Mouse (Mus musculus) forebrain, embryonic 10.5 days (tissue): ENCODE data around the gene Stpg1. TPM values are rescaled to one million over a fixed set of nuclear protein-coding genes. Genes with fewer than 3 reads are reported as not detected.

ENCODE experiments used
- DNase-seq: peaks from one replicate; pipeline ENCODE4 v3.0.0-alpha.2; 2017; ENCODE audit warnings: low spot score; ENCODE audit errors: extremely low spot score
- H3K27ac ChIP-seq: fragments of 300-500 bp; sonication (generic); 2 replicates; pipeline ENCODE4 v1.5.1; 2016; ENCODE audit warnings: mild to moderate bottlenecking
- H3K27me3 ChIP-seq: fragments of 300-500 bp; sonication (generic); 2 replicates; pipeline ENCODE4 v1.6.1; 2016; ENCODE audit warnings: mild to moderate bottlenecking; ENCODE audit not compliant: poor library complexity, severe bottlenecking
- H3K36me3 ChIP-seq: fragments of 300-500 bp; sonication (generic); replicated peaks from 2 replicates; pipeline ENCODE4 v1.6.1; 2016; ENCODE audit warnings: mild to moderate bottlenecking, moderate library complexity
- H3K4me1 ChIP-seq: fragments of 300-500 bp; sonication (generic); 2 replicates; pipeline ENCODE4 v1.6.1; 2016
- H3K4me3 ChIP-seq: fragments of 300-500 bp; sonication (generic); 2 replicates; pipeline ENCODE4 v1.5.1; 2016; ENCODE audit warnings: mild to moderate bottlenecking, moderate library complexity
- H3K9me3 ChIP-seq: fragments of 300-500 bp; sonication (generic); 2 replicates; pipeline ENCODE4 v1.6.1; 2016; ENCODE audit warnings: mild to moderate bottlenecking, moderate library complexity
- WGBS: fragments of 180-500 bp; shearing (Covaris S2); methylation state at CpG from one replicate; pipeline ENCODE4 v1.1.7; 2016; 5-methylcytosine and 5-hydroxymethylcytosine counted together
- microRNA-seq: library from miRNA; unstranded; fragments of <30 nt; microRNA quantifications from one replicate; pipeline ENCODE4, GENCODE M21; 2017
- polyA plus RNA-seq: library from polyadenylated mRNA; unstranded; fragments of >200 nt; fragmentation: Nextera tagmentation; extraction: Ambion mirVana; gene quantifications from 2 replicates; pipeline ENCODE4 v1.2.1, GENCODE M21; 2016

Gene Stpg1
- polyA plus RNA-seq, 1 experiment from 2014 or later, result 0.32 TPM

DNA sequence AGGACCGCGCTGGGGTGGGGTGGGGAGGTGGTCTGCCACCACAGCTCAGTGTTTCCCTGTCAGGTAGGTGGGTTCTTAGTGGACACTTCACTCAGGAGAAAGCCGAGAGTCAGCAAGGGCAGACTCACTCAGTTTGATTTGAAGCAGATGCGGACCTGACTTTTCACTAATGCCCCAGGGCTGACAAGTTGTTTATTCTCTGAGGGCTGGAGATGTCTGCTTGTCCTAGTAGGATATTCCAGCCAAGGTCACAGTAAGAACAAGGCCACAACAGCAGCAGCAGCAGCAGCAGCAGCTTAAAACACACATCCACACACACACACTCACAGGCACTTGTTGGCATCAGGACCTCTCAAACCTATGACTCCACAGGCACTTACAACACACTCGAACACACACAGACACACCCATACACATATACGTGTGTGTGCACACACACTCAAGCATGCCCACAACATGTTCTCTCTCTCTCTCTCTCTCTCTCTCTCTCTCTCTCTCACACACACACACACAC is 76.5 kb downstream of the Stpg1 start:
- Histone ChIP-seq H3K4me3 (peak overlapping the region; percentile 49; the same call in 1 of the 2 replicates), H3K27me3 (peaks cover 99% of the 10 kb centered on the region), H3K27ac (peak overlapping the region; percentile 64), H3K36me3 (no peaks in the 10 kb centered on the region), H3K4me1 (peaks cover 81% of the 10 kb centered on the region), H3K9me3 (no peaks in the 10 kb centered on the region)
- WGBS, result 61% methylated on average over 6 of the region's 6 CpGs
- no peak for DNase-seq

DNA sequence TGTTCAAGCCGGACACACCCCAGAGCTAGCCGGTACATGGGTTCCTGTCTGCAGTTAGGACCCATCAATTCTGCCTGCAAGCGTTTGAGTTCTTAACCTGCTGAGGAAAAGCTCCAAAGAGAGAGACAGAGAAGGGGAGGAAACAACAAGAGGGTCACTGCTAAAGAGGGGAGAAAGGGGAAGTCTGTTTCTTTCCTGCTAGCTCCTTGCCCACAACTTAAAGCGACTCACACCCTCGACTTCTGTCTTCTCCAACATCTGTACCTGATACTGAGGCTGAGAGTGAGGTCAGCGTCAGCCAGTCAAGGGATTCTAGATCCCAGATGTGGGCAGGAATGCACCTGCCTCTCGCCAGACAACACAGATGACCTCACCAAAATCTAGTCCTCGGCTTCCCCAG is 77.7 kb downstream of the Stpg1 start:
- Histone ChIP-seq H3K27ac (no peak overlapping the region), H3K4me1 (peaks cover 73% of the 10 kb centered on the region), H3K9me3 (no peaks in the 10 kb centered on the region), H3K4me3 (peak overlapping the region; percentile 51; the same call in 1 of the 2 replicates), H3K27me3 (peaks cover 97% of the 10 kb centered on the region), H3K36me3 (no peaks in the 10 kb centered on the region)
- no peak for DNase-seq
- 34% methylated on average over 8 of the region's 8 CpGs for WGBS

DNA sequence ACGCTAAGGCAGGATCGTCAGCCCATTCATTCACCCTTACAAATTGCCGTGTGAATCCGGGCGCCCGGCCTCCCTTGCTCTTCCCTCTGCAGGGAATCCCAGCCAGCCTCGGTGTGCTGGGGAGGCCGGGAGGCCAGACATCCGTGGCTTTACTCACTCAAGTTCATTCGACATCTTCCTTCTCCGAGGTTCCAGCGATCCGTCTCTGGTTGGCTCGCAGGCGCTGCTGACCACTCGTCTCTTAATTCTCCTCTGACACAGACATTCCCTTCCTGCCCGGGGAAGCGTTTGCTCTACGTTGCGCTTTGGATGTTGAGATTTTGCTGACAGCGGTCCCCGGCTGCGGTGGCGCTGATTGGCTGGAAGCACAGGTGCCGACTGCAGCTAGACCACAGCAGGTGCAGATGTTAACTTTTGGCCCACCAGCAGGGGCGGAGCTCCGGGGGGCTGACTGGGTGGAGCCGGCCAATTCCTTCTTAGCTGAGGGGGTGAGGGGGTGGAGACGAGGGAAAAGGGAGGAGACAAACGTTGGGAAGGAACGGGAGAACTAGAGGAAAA is 78.7 kb downstream of the Stpg1 start, which contains the start of gene Grhl3:
TSS of gene Grhl3 (minus strand) at position 380 of the 558 bp plus-strand sequence.
- Histone ChIP-seq H3K4me3 (peak within 1 kb of the TSS; percentile 51), H3K27me3 (peaks cover 86% of the 10 kb centered on the region), H3K9me3 (no peaks in the 10 kb centered on the region), H3K4me1 (peaks cover 63% of the 10 kb centered on the region), H3K27ac (peak within 1 kb of the TSS; percentile 36; the same call in 1 of the 2 replicates), H3K36me3 (no peaks in the 10 kb centered on the region)
- peak; percentile 46 for DNase-seq
- WGBS, result under 1% methylated on average over 31 of the region's 31 CpGs

DNA sequence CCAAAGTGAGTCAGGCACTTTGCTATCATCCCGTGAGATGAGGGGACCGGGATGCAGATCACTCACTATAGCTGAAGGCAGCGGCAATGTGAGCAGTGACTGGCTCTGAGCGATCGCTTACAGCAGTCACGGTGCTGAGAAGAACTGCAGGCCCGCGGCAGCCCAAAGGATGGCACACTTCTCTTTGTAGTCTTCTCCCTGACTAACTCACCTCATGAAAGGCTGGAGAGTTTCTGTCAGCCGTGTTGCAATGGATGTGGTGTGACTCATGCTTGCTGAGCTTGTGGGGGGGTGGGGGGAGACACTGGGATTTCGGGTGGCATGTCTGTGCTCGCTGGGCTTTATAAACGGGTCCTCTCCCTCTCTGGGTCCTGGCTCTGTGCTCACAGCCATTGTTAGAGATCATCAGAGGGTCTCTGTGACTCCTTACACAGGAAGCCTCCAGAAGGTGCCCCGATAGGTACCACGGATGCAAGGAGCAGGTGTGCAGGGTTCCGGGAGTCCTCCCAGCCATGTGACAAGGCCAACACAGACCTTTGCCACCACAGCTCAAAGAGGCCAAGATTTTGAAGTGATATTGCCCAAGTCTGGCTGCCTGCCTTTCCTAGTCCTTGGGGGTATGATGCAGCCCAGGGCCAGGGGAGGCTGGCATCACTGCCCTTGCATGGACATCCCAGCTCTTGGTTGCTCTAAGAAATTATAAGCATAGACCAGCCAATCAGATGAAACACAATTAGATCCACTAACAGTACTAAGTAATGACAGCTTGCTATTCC is 81.0 kb downstream of the Stpg1 start:
- H3K27ac ChIP-seq, result no peak overlapping the region
- DNase-seq, result no peak
- no peaks in the 10 kb centered on the region for H3K9me3 ChIP-seq
- H3K27me3 ChIP-seq, result peaks cover 69% of the 10 kb centered on the region
- whole genome bisulfite sequencing, result 65% methylated on average over 15 of the region's 15 CpGs
- no peaks in the 10 kb centered on the region for H3K36me3 ChIP-seq
- peaks cover 48% of the 10 kb centered on the region for H3K4me1 ChIP-seq
- no peak overlapping the region for H3K4me3 ChIP-seq

GRCm38 (mm10) chr4:135578490-135578889 is 83.9 kb downstream of the Stpg1 start:
- WGBS, result 87% methylated on average over 5 of the region's 5 CpGs

DNA sequence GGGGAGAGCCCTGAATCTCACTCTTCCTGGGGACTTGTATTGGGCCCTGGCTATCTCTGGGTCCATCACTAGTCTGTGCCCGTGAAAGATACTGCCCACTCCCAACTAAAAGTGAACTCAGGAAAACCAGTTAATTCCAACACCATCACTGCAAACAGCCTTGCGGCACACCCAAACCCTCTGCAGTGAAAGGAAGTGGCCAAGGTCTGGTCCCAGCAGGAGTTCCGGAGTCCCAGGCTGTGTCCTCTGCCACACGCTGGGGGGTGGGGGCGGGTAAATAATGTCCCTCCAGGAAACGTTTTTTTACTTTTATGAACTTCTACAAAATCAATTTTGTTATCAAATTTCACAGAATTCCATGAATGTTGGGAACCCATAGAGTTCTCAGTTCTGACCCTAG is 85.1 kb downstream of the Stpg1 start:
- Histone ChIP-seq H3K36me3 (no peaks in the 10 kb centered on the region), H3K27ac (no peak overlapping the region), H3K4me1 (peaks cover 31% of the 10 kb centered on the region), H3K27me3 (peaks cover 44% of the 10 kb centered on the region), H3K4me3 (no peak overlapping the region), H3K9me3 (no peaks in the 10 kb centered on the region)
- no peak for DNase-seq
- WGBS, result 65% methylated on average over 6 of the region's 6 CpGs

More at GRCm38 (mm10) chr4:135578490-135578889, 83.9 kb downstream of the Stpg1 start:
- peaks cover 56% of the 10 kb centered on the region for H3K27me3 ChIP-seq
- no peak overlapping the region for H3K27ac ChIP-seq
- peaks cover 40% of the 10 kb centered on the region for H3K4me1 ChIP-seq
- H3K4me3 ChIP-seq, result no peak overlapping the region
- no peaks in the 10 kb centered on the region for H3K36me3 ChIP-seq
- H3K9me3 ChIP-seq, result no peaks in the 10 kb centered on the region
- no peak for DNase-seq

GRCm38 (mm10) chr4:135581222-135581910 is 86.8 kb downstream of the Stpg1 start:
- Histone ChIP-seq H3K9me3 (no peaks in the 10 kb centered on the region), H3K36me3 (no peaks in the 10 kb centered on the region), H3K27me3 (peaks cover 30% of the 10 kb centered on the region; the same call in 1 of the 2 replicates), H3K4me1 (peaks cover 34% of the 10 kb centered on the region), H3K4me3 (no peak overlapping the region), H3K27ac (0 out of 2 replicates have a peak overlapping the region, but pooled peaks have one; percentile 13)
- DNase-seq, result no peak
- 26% methylated on average over 12 of the region's 12 CpGs for WGBS

DNA sequence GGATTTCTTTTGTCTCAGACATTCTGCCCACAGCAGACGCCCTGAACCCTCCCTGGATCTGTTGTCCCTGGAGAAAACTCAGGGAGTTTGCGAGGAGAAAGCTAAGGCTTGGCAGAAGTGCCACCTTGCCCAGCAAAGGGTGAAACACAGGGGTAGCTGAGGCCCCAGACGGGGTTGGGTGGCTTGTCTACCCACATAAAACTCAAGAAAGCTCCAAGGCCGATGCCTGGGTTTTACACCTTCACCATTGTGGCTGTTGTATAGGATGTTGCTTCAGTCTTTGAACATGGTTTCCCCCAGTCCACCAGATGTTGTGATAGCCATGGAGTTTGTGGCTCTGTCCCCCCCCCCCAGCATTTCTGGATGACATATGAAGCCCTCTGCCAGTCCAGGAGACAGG is 90.2 kb downstream of the Stpg1 start:
- 69% methylated on average over 4 of the region's 4 CpGs for WGBS
- H3K9me3 ChIP-seq, result no peaks in the 10 kb centered on the region
- no peaks in the 10 kb centered on the region for H3K36me3 ChIP-seq
- no peak for DNase-seq
- peaks cover 24% of the 10 kb centered on the region; the same call in 1 of the 2 replicates for H3K27me3 ChIP-seq
- H3K27ac ChIP-seq, result no peak overlapping the region
- peaks cover 34% of the 10 kb centered on the region for H3K4me1 ChIP-seq
- H3K4me3 ChIP-seq, result no peak overlapping the region

Small RNA genes lying within 50 kb of the gene (microRNA-seq; reads per million reads assigned to microRNA genes)
- gene Gm25317, result not detected

Other genes starting within 250 kb of the Stpg1 start
- 210 and 227 TPM in 2 replicates for gene Clic4, start 222.0 kb upstream of the Stpg1 start, polyA plus RNA-seq
- 235 and 240 TPM in 2 replicates for gene Srrm1, start 141.5 kb upstream of the Stpg1 start, polyA plus RNA-seq
- 0.40 and 0.52 TPM in 2 replicates for gene Ncmap, start 96.6 kb upstream of the Stpg1 start, polyA plus RNA-seq
- 10.4 and 10.7 TPM in 2 replicates for gene Rcan3, start 60.9 kb upstream of the Stpg1 start, polyA plus RNA-seq
- gene Nipal3, start 248 bp downstream of the Stpg1 start, polyA plus RNA-seq, result 0.95 and 2.9 TPM in 2 replicates
- 3.4 and 3.9 TPM in 2 replicates for gene Grhl3, start 78.8 kb downstream of the Stpg1 start, polyA plus RNA-seq
- gene Ifnlr1, start 191.5 kb downstream of the Stpg1 start, polyA plus RNA-seq, result 0.37 and 0.61 TPM in 2 replicates
- not detected in 2 replicates for gene Il22ra1, start 233.4 kb downstream of the Stpg1 start, polyA plus RNA-seq